Mouse (Mus musculus): ENCODE data around the gene Ttc9b. TPM values are rescaled to one million over a fixed set of nuclear protein-coding genes. Genes with fewer than 3 reads are reported as not detected.
A peak's percentile ranks its signal among the peaks of the same experiment; 100 is the strongest.

The Ttc9b gene
- polyA plus RNA-seq, 1 experiment from 2014 or later = 1.1 TPM

DNA sequence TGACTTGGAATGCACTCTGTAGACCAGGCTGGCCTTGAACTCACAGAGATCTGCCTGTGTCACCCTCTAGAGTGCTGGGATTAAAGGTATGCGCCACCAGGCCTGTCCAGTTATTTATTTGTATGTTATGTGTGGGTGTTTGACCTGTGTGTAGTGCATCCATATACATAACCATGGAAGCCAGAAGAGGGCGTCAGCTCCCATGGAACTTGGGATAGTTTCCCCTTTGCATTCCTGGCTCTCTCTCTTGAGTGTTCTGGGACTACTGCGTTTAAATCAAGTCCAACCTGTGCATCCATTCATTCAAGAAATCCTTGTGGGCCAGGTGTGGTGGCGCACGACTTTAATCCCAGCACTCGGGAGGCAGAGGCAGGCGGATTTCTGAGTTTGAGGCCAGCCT lies 7.2 kb upstream of the Ttc9b start:
- H3K4me2 ChIP-seq = no peak overlapping the region
- H3K27ac ChIP-seq = no peak overlapping the region
- ATAC-seq (ENCODE audit: insufficient number of reproducible peaks, insufficient read depth, low FRiP score, low TSS enrichment, low read depth) = no peak
- H3K4me3 ChIP-seq = no peak overlapping the region
- H3K4me1 ChIP-seq = no peaks in the 10 kb centered on the region
- WGBS = 79% methylated on average over 7 of the region's 7 CpGs
- no peaks in the 10 kb centered on the region for H3K27me3 ChIP-seq
- no peak overlapping the region for H3K9ac ChIP-seq
- H3K9me3 ChIP-seq = no peaks in the 10 kb centered on the region
- H3K36me3 ChIP-seq = no peaks in the 10 kb centered on the region

DNA sequence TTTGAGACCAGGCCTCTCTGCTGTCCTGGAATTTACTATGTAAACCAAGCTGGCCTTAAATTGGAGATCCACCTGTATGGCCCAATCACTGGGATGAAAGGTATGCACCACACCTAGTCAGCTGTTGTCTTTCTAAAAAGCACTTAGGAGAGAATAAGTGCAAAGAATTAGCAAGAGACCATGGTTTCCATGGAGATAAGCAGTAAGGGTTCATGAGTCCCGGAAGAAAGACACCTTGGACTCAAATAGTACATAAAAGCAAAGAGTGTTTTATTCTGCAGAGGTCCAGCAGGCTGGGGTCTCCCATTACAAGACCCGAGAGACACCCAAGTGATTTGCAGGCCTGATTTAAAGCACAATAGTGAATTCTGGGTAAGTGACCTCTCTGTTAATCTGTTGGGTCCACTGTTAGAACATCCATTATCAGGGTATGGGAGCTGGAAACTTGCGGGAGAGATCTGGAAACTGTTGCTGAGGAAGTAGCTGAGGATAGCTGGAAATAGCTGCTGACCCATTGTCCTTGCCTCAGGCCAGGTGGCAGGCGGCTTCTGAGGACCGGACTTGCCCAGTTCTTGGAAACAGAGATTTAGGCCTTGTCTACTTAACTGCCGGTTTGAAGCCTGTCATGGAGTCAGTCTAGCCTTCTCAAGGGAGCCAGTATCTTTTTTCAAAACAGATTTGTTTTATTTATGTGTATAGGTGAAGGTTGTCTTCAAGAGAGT lies 6.3 kb upstream of the Ttc9b start:
- WGBS = 79% methylated on average over 6 of the region's 6 CpGs
- Histone ChIP-seq H3K27ac (no peak overlapping the region), H3K4me3 (no peak overlapping the region)

DNA sequence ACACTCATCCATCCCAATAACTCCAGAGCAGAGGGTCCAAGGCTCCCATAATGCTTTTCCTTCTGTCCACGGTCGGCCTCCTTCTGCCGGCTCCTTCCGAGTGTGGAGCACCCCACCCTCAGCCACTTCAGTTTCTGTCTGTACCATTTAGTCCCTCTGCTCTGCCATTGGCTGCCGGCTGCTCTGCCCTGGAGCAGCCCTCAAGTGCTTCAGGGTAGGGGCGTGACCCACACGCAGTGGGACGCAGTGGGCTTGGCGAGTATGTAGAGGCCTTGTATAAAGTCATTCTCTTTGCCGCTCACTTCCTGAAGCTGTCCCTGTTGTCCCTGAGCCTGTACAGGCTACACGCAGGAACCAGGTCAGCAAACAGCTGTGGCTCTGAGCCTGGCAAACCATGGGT lies 4.0 kb upstream of the Ttc9b start:
- Histone ChIP-seq H3K27me3 (peaks cover 27% of the 10 kb centered on the region), H3K9me3 (no peaks in the 10 kb centered on the region), H3K9ac (no peak overlapping the region), H3K36me3 (no peaks in the 10 kb centered on the region), H3K27ac (no peak overlapping the region), H3K4me1 (peaks cover 5% of the 10 kb centered on the region), H3K4me2 (no peak overlapping the region), H3K4me3 (no peak overlapping the region)
- 91% methylated on average over 11 of the region's 11 CpGs for WGBS
- no peak for ATAC-seq (ENCODE audit: insufficient number of reproducible peaks, insufficient read depth, low FRiP score, low TSS enrichment, low read depth)

More for the DNA sequence above, 6.3 kb upstream of the Ttc9b start:
- no peaks in the 10 kb centered on the region for H3K36me3 ChIP-seq
- no peaks in the 10 kb centered on the region for H3K9me3 ChIP-seq
- no peak overlapping the region for H3K4me2 ChIP-seq
- no peak overlapping the region for H3K9ac ChIP-seq
- H3K4me1 ChIP-seq = no peaks in the 10 kb centered on the region
- peaks cover 4% of the 10 kb centered on the region for H3K27me3 ChIP-seq
- ATAC-seq (ENCODE audit: insufficient number of reproducible peaks, insufficient read depth, low FRiP score, low TSS enrichment, low read depth) = no peak

DNA sequence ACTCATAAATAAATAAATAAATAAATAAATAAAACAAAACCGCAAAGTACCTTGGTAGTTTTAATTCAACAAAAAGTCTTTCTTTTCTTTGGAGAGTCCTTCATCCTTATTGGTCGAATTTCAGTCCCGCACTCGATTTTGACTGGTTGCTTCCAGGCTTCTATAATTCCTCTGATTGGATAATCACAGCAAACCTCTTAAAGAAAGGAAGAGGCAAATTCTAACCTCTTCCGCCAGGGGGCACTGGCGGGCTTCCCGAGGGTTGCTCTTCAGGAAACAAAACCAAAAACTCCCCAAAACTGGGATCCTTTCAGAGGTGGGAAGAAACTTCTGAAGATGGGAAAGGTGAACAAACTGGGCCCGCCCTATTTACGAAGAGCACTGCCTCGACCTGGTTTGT lies 2.8 kb upstream of the Ttc9b start:
- Histone ChIP-seq H3K27ac (no peak overlapping the region), H3K9me3 (no peaks in the 10 kb centered on the region), H3K4me3 (no peak overlapping the region), H3K4me1 (peaks cover 5% of the 10 kb centered on the region), H3K27me3 (peaks cover 39% of the 10 kb centered on the region), H3K9ac (no peak overlapping the region), H3K36me3 (peaks cover 4% of the 10 kb centered on the region; the same call in 1 of the 2 replicates), H3K4me2 (no peak overlapping the region; the same call in 1 of the 2 replicates)
- WGBS = 5% methylated on average over 10 of the region's 10 CpGs
- ATAC-seq (ENCODE audit: insufficient number of reproducible peaks, insufficient read depth, low FRiP score, low TSS enrichment, low read depth) = no peak

DNA sequence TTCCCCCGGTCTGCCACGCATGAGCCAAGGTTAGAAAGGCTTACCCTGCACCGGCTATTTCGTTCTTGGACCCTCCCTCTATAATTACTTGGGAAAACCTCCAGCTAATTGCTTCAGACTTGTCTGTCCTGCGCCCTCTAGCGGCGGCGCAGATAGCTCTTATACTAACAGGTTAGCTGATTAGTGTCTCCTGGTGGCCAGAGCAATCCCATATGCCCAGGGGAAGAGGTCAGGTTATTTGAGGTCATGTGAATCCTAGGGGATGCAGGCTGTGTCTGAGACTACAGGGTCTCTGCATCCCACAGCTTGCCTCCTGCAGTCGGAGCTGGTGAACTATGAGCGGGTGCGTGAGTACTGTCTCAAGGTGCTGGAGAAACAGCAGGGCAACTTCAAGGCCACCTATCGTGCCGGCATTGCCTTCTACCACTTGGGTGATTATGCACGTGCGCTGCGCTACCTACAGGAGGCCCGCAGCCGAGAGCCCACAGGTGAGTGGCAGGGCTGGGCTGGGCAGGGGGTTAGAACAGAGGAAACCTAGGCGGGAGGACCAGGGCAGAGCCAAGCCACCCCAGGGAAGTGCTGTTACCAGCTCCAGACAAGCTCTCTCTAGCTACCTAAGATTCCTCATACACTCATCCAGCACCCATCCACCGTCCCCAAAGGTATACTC lies 1.0 kb downstream of the Ttc9b start:
- 63% methylated on average over 20 of the region's 20 CpGs for WGBS

DNA sequence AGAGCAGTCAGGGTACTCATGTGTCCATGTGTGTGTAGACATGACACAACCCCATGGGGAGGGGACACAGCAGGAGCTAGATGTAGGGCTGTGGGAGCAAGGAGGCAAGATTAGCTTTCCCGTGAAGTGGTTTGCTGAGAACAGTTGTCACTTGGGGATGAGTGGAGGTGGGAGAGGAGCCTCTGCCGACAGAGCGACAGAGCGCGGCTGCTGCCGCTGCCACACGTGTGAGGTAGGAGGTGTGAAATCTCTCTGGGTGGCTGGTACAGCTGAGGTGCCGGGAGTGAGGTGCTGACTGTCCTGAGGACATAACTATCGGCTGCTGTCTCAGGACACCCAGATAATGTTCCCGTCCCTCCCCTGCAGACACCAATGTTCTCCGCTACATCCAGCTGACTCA lies 1.8 kb downstream of the Ttc9b start:
- WGBS = 81% methylated on average over 11 of the region's 11 CpGs
- H3K9me3 ChIP-seq = no peaks in the 10 kb centered on the region
- peaks cover 70% of the 10 kb centered on the region for H3K27me3 ChIP-seq
- no peak overlapping the region for H3K4me2 ChIP-seq
- no peak overlapping the region for H3K4me3 ChIP-seq
- H3K27ac ChIP-seq = no peak overlapping the region
- no peak overlapping the region for H3K9ac ChIP-seq
- ATAC-seq (ENCODE audit: insufficient number of reproducible peaks, insufficient read depth, low FRiP score, low TSS enrichment, low read depth) = no peak
- H3K4me1 ChIP-seq = peaks cover 5% of the 10 kb centered on the region
- peaks cover 44% of the 10 kb centered on the region for H3K36me3 ChIP-seq

More for the DNA sequence above, 1.0 kb downstream of the Ttc9b start:
- Histone ChIP-seq H3K9ac (no peak overlapping the region), H3K27me3 (peaks cover 70% of the 10 kb centered on the region), H3K4me3 (no peak overlapping the region), H3K4me1 (peaks cover 5% of the 10 kb centered on the region), H3K36me3 (peaks cover 42% of the 10 kb centered on the region), H3K4me2 (no peak overlapping the region), H3K9me3 (no peaks in the 10 kb centered on the region), H3K27ac (no peak overlapping the region)
- ATAC-seq (ENCODE audit: insufficient number of reproducible peaks, insufficient read depth, low FRiP score, low TSS enrichment, low read depth) = no peak

DNA sequence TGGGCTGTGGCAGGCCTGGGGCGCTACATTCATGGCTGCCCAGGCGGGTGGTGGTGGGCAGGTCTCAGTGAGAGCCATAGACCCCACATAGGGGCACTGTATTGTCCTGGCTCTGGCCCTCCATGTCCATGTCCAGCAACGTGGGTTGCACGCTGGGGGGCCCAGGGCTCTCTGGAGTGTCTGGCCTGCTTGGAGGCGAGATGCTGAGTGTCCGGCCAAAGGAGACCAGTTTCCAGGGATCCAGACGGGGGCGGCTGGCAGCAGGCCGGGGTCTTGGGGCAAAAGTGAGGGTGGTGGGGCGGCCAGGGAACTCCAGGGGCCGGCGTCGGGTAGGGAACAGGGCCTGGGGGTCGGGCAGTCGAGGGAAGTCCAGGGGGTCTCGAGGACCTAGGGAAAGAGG lies 2.9 kb downstream of the Ttc9b start:
- Histone ChIP-seq H3K4me1 (peaks cover 5% of the 10 kb centered on the region), H3K9ac (no peak overlapping the region), H3K4me3 (no peak overlapping the region), H3K9me3 (no peaks in the 10 kb centered on the region), H3K27me3 (peaks cover 70% of the 10 kb centered on the region), H3K27ac (no peak overlapping the region), H3K36me3 (peaks cover 54% of the 10 kb centered on the region), H3K4me2 (no peak overlapping the region)
- WGBS = 88% methylated on average over 16 of the region's 16 CpGs
- ATAC-seq (ENCODE audit: insufficient number of reproducible peaks, insufficient read depth, low FRiP score, low TSS enrichment, low read depth) = no peak

DNA sequence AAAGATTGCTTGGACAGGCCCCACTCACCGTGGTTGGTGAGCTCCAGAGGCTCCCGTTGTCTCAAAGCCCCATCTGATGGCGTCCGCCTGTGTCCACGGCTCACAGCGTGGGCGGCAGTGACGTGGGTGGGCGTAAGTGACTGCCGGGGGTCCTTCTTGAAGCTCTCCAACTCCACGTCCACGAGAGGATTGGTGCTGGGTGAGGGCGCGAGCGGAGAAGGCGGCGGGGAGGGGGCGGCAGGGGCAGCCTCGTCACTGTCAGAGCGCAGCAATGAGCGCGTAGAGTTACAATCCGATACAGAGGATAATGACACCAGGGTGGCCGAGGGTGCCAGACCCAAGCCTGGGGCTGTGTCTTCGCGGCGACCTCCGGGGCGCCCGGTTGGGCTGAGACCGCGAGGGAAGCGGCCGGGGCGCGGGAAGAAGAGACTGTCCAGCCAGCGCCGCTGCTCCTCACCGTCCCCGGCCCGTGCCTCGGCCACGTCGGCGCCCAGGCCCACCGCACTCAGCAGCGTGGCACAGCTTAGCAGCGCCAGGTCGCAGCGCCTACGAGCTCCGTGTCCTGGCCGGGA lies 4.2 kb downstream of the Ttc9b start:
- H3K9me3 ChIP-seq = no peaks in the 10 kb centered on the region
- H3K4me1 ChIP-seq = peaks cover 5% of the 10 kb centered on the region
- H3K4me2 ChIP-seq = no peak overlapping the region
- no peak overlapping the region for H3K27ac ChIP-seq
- no peak overlapping the region for H3K4me3 ChIP-seq
- WGBS = 31% methylated on average over 53 of the region's 53 CpGs
- peaks cover 62% of the 10 kb centered on the region for H3K27me3 ChIP-seq
- no peak overlapping the region for H3K9ac ChIP-seq
- no peak for ATAC-seq (ENCODE audit: insufficient number of reproducible peaks, insufficient read depth, low FRiP score, low TSS enrichment, low read depth)
- peaks cover 63% of the 10 kb centered on the region for H3K36me3 ChIP-seq

DNA sequence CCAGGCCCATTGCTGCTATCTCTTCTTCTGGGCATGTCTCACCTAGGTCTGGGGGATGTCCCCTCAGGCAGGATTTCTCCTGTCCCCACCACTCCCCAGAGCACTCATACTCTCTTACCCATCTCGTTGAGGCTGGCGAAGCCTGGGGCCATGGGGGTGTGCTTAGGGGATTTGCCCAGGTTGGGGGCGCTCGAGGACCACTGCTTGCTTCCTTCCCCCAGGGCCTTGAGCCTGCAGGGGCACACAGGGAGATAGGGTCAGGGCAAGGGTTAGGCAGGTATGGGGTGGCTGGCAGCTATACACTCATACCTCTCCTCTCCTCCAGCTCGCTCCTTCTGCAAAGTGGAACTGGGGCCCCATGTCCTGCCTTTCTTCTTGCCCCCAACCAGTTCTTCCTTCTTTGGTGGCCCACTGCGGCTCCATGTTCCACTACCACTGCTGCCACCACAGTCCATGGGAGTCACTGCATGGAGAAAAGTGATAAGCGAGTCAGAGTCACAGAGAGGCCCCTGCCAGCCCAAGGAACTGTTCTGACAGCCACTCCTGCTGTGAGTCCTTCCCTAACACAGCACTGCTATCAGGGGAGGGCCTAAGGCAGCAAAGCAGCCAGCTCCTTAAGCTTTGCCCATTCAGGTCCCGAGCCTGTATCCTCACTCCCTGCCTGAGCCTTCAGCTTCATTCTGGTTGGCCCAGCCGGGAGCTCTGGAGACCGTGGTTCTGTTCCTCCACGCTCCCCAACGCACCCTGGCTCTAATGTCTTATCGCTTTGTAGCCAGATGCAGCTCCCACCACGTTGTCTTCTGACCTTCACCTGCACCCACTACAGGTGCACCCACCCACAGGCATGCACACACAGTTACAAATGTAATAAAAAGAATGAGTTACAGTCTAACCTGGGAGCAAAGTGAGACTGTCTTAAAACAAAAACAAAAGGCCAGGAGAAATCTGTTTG lies 5.3 kb downstream of the Ttc9b start:
- H3K36me3 ChIP-seq = peaks cover 68% of the 10 kb centered on the region
- H3K9ac ChIP-seq = no peak overlapping the region
- WGBS = 61% methylated on average over 14 of the region's 14 CpGs
- ATAC-seq (ENCODE audit: insufficient number of reproducible peaks, insufficient read depth, low FRiP score, low TSS enrichment, low read depth) = no peak
- no peak overlapping the region for H3K4me2 ChIP-seq
- no peak overlapping the region for H3K27ac ChIP-seq
- no peaks in the 10 kb centered on the region for H3K9me3 ChIP-seq
- peaks cover 3% of the 10 kb centered on the region for H3K4me1 ChIP-seq
- H3K4me3 ChIP-seq = no peak overlapping the region
- H3K27me3 ChIP-seq = peaks cover 51% of the 10 kb centered on the region

DNA sequence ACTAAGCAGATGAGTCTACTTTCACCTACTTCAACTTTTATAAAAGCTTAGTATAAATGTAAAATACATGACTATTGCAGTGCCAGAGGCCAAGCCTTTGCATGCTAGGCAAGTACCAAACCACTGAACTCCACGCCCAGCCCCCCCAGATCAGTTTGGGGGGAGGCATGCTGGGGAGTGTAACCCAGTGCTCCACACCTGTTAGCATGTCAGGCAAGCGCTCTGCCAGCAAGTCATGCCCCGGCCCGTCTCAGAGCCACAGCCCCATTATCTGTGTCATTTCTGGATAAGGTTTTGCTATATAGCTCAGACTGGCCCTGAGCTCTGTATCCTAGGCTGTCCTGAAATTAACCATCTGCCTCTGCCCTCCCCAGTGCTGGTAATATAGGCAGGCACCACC lies 8.3 kb downstream of the Ttc9b start:
- Histone ChIP-seq H3K9ac (no peak overlapping the region), H3K4me2 (no peak overlapping the region), H3K4me1 (no peaks in the 10 kb centered on the region), H3K27ac (no peak overlapping the region), H3K27me3 (peaks cover 25% of the 10 kb centered on the region), H3K9me3 (no peaks in the 10 kb centered on the region), H3K4me3 (no peak overlapping the region), H3K36me3 (peaks cover 78% of the 10 kb centered on the region)
- no peak for ATAC-seq (ENCODE audit: insufficient number of reproducible peaks, insufficient read depth, low FRiP score, low TSS enrichment, low read depth)
- 90% methylated on average over 4 of the region's 4 CpGs for WGBS

DNA sequence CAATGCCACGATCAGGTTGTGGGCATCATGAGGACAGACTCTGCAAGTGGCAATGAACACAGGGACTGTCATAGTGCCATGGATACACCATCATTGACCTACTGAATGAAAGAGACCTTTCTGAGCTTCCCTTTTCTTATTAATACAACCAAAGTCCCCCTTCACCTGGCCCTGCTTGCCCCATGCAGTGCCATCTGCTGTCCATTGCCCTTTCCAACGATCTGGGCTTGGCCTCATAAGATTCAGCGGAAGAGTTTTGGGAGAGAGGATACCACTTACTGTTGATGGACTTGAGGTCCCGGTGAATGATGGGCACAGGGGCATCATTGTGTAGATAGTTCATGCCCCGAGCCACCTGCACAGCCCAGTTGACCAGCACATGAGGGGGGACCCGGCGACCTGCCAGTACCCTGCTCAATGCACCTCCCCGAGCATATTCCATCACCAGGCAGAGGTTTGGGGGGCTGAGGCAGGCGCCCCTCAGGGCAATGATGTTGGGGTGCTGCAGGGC lies 19.4 kb downstream of the Ttc9b start:
- peak overlapping the region; percentile 95 for H3K4me2 ChIP-seq

More for the DNA sequence above, 19.4 kb downstream of the Ttc9b start:
- no peak for ATAC-seq (ENCODE audit: insufficient number of reproducible peaks, insufficient read depth, low FRiP score, low TSS enrichment, low read depth)
- Histone ChIP-seq H3K4me1 (peaks cover 26% of the 10 kb centered on the region), H3K27ac (no peak overlapping the region), H3K4me3 (peak overlapping the region; percentile 93), H3K27me3 (no peaks in the 10 kb centered on the region), H3K9ac (peak overlapping the region; percentile 90), H3K9me3 (no peaks in the 10 kb centered on the region), H3K36me3 (peaks cover 30% of the 10 kb centered on the region)
- WGBS = 54% methylated on average over 9 of the region's 9 CpGs
